Mouse (Mus musculus) liver, adult 2 months (tissue): ENCODE measurements at regions not wholly inside any gene's neighbourhood (a gene's known extent, or its start where the extent isn't known, plus 50 kb on each side); places are given as distances from the start of the nearest gene placed in this dataset.

Experiments
- DNase-seq: peaks from one replicate; pipeline ENCODE4 v3.0.0-alpha.2; 2011; ENCODE audit warnings: low read depth, low spot score; ENCODE audit errors: extremely low read depth
- H3K27ac ChIP-seq: fragments of 200-500 bp; replicated peaks from 2 replicates; pipeline ENCODE4 v1.5.1; 2012; ENCODE audit warnings: low read depth, mild to moderate bottlenecking, control low read depth, inconsistent platforms, low read length; ENCODE audit not compliant: insufficient read depth
- H3K27me3 ChIP-seq: fragments of 200-500 bp; 2 replicates; pipeline ENCODE4 v1.6.1; 2012; ENCODE audit warnings: mild to moderate bottlenecking, moderate library complexity, low read length, inconsistent platforms; ENCODE audit not compliant: control insufficient read depth, insufficient read depth
- H3K36me3 ChIP-seq: fragments of 200-500 bp; 2 replicates; pipeline ENCODE4 v1.6.1; 2012; ENCODE audit warnings: low read length, inconsistent platforms; ENCODE audit not compliant: control insufficient read depth, insufficient read depth
- H3K4me1 ChIP-seq: fragments of 200-500 bp; 2 replicates; pipeline ENCODE4 v1.6.1; 2011; ENCODE audit warnings: low read length; ENCODE audit not compliant: control insufficient read depth, insufficient read depth
- H3K4me3 ChIP-seq: fragments of 200-500 bp; 2 replicates; pipeline ENCODE4 v1.5.1; 2011; ENCODE audit warnings: low read depth, mild to moderate bottlenecking, control low read depth, low read length, moderate library complexity; ENCODE audit not compliant: insufficient read depth
- H3K79me2 ChIP-seq: fragments of 200-500 bp; 2 replicates; pipeline ENCODE4 v1.6.1; 2012; ENCODE audit warnings: inconsistent platforms, mild to moderate bottlenecking, low read length, moderate library complexity; ENCODE audit not compliant: control insufficient read depth, insufficient read depth
- H3K9ac ChIP-seq: fragments of 200-500 bp; 2 replicates; pipeline ENCODE4 v1.6.1; 2012; ENCODE audit warnings: low read depth, mild to moderate bottlenecking, control low read depth, inconsistent platforms, low read length
- CTCF ChIP-seq: fragments of 200-500 bp; IDR thresholded peaks from 2 replicates; pipeline ENCODE4 v1.5.1; 2011; ENCODE audit warnings: low read depth, low read length, control low read depth
- POLR2A ChIP-seq: fragments of 200-500 bp; IDR thresholded peaks from 2 replicates; pipeline ENCODE4 v1.6.1; 2011; ENCODE audit warnings: low read length, control low read depth; ENCODE audit not compliant: insufficient read depth; ENCODE audit errors: extremely low read depth
- WGBS: fragments of 180-500 bp; shearing (Covaris S2); methylation state at CpG from one replicate; pipeline ENCODE4 v1.1.7; 2018; 5-methylcytosine and 5-hydroxymethylcytosine counted together

DNA sequence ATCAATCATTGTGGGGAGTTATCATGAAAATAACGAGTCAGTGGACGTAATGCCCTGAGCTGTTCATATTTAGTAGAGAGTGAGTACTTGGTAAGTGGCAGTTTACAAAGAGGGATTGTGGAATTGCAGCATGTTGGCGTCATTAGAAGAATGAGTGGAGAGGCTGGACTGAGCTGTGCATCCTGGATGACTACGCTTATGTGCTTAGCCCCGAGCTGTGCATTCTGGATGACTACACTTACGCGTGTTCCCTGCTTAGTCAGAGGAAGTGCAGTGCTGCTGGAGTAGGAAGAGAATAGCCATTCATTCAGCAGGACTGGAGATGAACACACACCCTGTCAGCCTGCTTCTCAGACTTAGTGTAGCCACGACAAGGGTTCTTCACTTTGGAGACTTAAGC lies 182.5 kb downstream of the Hhipl2 start:
- no peaks in the 10 kb centered on the region for H3K79me2 ChIP-seq
- H3K4me1 ChIP-seq: no peaks in the 10 kb centered on the region

DNA sequence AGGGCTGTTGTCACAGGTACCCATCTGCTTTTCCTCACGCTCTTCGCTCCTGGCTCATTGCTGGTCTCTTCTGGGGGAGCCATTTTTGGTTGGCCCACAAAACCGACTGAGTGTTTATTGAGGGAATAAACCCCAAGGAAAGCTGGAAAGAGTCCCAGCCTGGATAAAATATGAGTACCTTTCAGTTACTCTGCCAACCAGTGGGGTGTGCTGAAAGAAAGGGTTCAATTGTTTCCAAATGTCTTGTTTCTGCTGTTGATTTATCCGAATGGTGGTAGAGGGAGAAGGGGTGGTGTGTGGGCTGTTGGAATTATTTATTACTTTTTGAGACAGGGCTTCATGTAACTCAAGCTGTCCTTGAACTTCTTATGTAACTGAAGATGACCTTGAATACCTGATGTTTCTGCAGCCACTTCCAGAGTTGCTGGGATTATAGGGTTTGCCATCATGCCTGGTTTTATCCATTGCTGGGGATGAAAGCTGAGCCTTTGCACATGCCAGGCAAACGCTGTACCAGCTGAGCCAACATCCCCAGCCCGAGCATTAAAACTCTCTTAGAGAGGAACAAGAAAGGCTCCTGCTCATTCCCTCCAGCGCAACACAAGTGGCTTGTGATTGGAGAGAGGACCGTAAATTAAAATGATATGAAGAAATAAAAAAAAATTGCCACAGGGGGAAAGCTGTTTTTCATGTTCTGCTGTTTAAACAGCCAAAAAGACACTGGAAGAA lies 194.1 kb downstream of the Hhipl2 start:
- no peak overlapping the region for H3K27ac ChIP-seq
- no peaks in the 10 kb centered on the region; the same call in 1 of the 2 replicates for H3K27me3 ChIP-seq
- no peaks in the 10 kb centered on the region for H3K79me2 ChIP-seq
- DNase-seq: no peak
- WGBS: 83% methylated on average over 8 of the region's 8 CpGs
- no peak overlapping the region for H3K9ac ChIP-seq
- H3K4me3 ChIP-seq: no peak overlapping the region
- no peaks in the 10 kb centered on the region for H3K36me3 ChIP-seq
- H3K4me1 ChIP-seq: no peaks in the 10 kb centered on the region
- no peak for TF ChIP-seq POLR2A
- TF ChIP-seq CTCF: no peak

More for the DNA sequence above, 182.5 kb downstream of the Hhipl2 start:
- TF ChIP-seq POLR2A: no peak
- TF ChIP-seq CTCF: no peak
- Histone ChIP-seq H3K27ac (no peak overlapping the region), H3K36me3 (no peaks in the 10 kb centered on the region), H3K27me3 (no peaks in the 10 kb centered on the region), H3K9ac (no peak overlapping the region), H3K4me3 (no peak overlapping the region)
- WGBS: 71% methylated on average over 8 of the region's 8 CpGs
- DNase-seq: no peak

DNA sequence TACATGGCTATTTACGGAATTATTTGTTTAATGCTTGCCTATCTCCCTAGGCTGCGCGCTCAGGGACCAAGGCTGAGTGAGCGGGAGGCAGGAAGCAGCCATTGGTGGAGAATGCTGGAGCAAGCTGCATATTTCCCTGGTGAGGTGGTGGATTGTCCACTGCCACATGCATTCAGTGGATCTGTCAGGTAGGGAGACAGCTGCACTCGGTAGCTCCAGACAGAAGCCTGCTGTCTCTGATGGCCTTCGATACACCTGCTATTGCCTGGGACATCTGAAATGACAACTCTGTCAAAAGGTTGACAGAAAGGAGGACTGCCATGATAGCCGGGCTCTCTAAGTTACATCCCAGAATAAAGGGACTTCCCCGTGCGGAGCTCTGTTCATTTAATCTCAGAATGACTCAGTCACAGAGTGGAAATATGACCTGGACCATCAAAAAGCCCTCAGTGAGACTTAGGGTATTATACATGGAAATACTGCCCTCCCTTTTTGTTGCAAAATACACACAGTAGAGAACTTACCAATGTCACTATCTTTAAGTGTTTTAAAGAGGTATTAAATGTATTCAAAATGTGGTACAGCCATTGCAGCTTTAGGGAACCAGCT lies 201.5 kb downstream of the Hhipl2 start:
- Histone ChIP-seq H3K27me3 (no peaks in the 10 kb centered on the region; the same call in 1 of the 2 replicates), H3K4me1 (no peaks in the 10 kb centered on the region), H3K4me3 (no peak overlapping the region), H3K79me2 (no peaks in the 10 kb centered on the region), H3K9ac (no peak overlapping the region), H3K27ac (no peak overlapping the region), H3K36me3 (no peaks in the 10 kb centered on the region)
- no peak for DNase-seq
- 81% methylated on average over 9 of the region's 9 CpGs for WGBS
- TF ChIP-seq CTCF (no peak), POLR2A (no peak)

DNA sequence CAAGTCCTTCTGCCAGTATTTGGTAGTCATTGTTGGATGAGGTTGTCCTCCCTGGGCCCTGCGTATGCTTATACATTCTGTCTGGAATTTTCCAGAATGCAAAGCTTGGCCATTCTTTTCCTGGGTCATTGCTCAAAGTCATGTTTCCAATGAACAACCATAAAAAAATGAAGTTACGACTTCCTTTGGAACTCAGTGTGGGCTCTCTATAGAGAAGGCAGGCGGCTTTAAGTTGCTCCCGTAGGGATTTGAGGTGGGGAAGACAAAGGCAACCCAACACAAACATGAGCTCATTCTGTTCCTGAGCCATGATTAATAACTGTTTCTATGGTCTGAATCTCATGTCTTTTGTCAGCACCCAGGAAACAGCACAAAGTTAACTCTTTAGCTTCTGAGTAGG lies 204.3 kb downstream of the Hhipl2 start:
- H3K27ac ChIP-seq: no peak overlapping the region
- WGBS: 88% methylated on average over 4 of the region's 4 CpGs
- no peaks in the 10 kb centered on the region for H3K27me3 ChIP-seq
- H3K36me3 ChIP-seq: no peaks in the 10 kb centered on the region
- no peak for DNase-seq
- no peak for TF ChIP-seq POLR2A
- TF ChIP-seq CTCF: no peak
- no peaks in the 10 kb centered on the region for H3K79me2 ChIP-seq
- no peaks in the 10 kb centered on the region for H3K4me1 ChIP-seq
- no peak overlapping the region for H3K9ac ChIP-seq
- no peak overlapping the region for H3K4me3 ChIP-seq

DNA sequence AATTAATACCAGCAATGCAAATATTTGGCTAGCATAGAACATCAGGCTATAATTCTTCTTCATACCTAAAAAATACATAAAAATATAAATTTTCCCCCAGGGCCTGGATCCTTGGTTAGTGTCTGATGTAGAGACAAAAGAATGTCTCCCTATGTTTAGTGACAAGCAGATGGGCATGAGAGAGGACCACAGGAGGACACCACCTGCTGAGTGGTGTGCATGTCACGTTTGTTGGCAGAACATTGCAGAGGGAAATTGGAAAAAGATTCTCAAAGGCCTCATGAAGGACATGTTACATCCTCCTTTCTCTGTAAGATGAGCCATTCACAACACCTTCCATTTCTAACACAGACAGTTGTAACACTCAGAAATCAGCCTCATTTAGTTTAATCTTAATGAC lies 206.3 kb downstream of the Hhipl2 start:
- no peak overlapping the region for H3K9ac ChIP-seq
- no peaks in the 10 kb centered on the region for H3K79me2 ChIP-seq
- DNase-seq: no peak
- H3K36me3 ChIP-seq: no peaks in the 10 kb centered on the region
- H3K4me1 ChIP-seq: no peaks in the 10 kb centered on the region
- H3K27me3 ChIP-seq: no peaks in the 10 kb centered on the region
- TF ChIP-seq POLR2A (no peak), CTCF (no peak)
- H3K4me3 ChIP-seq: no peak overlapping the region
- 49% methylated on average over 1 of the region's 1 CpGs for WGBS
- no peak overlapping the region for H3K27ac ChIP-seq

DNA sequence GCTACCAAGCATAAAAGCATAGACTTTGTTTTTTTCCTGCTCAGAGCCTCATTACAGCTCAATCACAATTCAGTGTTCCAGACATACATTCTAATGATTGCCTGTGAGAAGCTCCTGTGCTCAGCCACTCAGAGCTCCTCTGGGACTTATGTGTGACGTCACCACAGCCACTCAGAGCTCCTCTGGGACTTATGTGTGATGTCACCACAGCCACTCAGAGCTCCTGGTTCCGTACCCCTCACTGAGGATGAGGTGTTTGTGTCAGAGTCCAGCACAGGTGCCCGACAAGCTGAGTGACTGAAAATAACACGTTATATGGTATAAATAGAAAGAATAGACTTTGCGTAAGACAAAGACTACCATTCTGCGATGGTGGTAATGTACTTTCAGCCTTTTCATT lies 215.8 kb downstream of the Hhipl2 start:
- H3K27me3 ChIP-seq: no peaks in the 10 kb centered on the region
- H3K4me1 ChIP-seq: no peaks in the 10 kb centered on the region
- H3K27ac ChIP-seq: no peak overlapping the region
- no peak overlapping the region for H3K9ac ChIP-seq
- no peak for TF ChIP-seq CTCF
- 76% methylated on average over 6 of the region's 6 CpGs for WGBS
- no peak for DNase-seq
- H3K79me2 ChIP-seq: no peaks in the 10 kb centered on the region
- H3K4me3 ChIP-seq: no peak overlapping the region
- no peaks in the 10 kb centered on the region for H3K36me3 ChIP-seq
